Mouse (Mus musculus) CH12.LX (cell line): Measurements from ENCODE around the gene Fam160a2.

ENCODE experiments used
- CTCF ChIP-seq, 2 experiments: IDR thresholded peaks in 1 of 2; conservative IDR thresholded peaks in 1 of 2; 2 replicates each; pipeline ENCODE4 v1.5.1; 2011 to 2012; ENCODE audit warnings: low read depth in 2 of 2, low read length in 2 of 2, improper control_type of control experiment in 1 of 2, inconsistent platforms in 1 of 2, mild to moderate bottlenecking in 1 of 2, moderate library complexity in 1 of 2
- EP300 ChIP-seq: IDR thresholded peaks from 2 replicates; pipeline ENCODE4 v1.6.1; 2011; ENCODE audit warnings: low read length, improper control_type of control experiment
- MAX ChIP-seq: IDR thresholded peaks from 2 replicates; pipeline ENCODE4 v1.6.1; 2011; ENCODE audit warnings: low read length, improper control_type of control experiment
- NELFE ChIP-seq: IDR thresholded peaks from 2 replicates; pipeline ENCODE4 v1.6.1; 2011; ENCODE audit warnings: low read depth, low read length, improper control_type of control experiment
- NRF1 ChIP-seq: IDR thresholded peaks from 2 replicates; pipeline ENCODE4 v1.6.1; 2014; ENCODE audit warnings: low read depth, mild to moderate bottlenecking, inconsistent platforms, low read length, improper control_type of control experiment, moderate library complexity
- POLR2A ChIP-seq: IDR thresholded peaks from 2 replicates; pipeline ENCODE4 v1.6.1; 2011; ENCODE audit warnings: low read depth, mild to moderate bottlenecking, improper control_type of control experiment, low read length
- RAD21 ChIP-seq: IDR thresholded peaks from 2 replicates; pipeline ENCODE4 v1.6.1; 2011; ENCODE audit warnings: low read depth, mild to moderate bottlenecking, low read length, improper control_type of control experiment, moderate library complexity
- TCF12 ChIP-seq: IDR thresholded peaks from 2 replicates; pipeline ENCODE4 v1.6.1; 2014; ENCODE audit warnings: low read depth, mild to moderate bottlenecking, inconsistent platforms, low read length, improper control_type of control experiment
- ZNF384 ChIP-seq: IDR thresholded peaks from 2 replicates; pipeline ENCODE4 v1.6.1; 2012; ENCODE audit warnings: low read depth, low read length, improper control_type of control experiment, inconsistent platforms

GRCm38 (mm10) chr7:105342170-105342569 lies 57.7 kb downstream of the Fam160a2 start, which contains the start of gene Olfr691:
- TF ChIP-seq POLR2A, result no peak
- no peak for TF ChIP-seq NRF1
- no peak for TF ChIP-seq RAD21
- TF ChIP-seq CTCF (conservative IDR thresholded peaks at IDR 0.05 in 1 of 2, IDR thresholded peaks at IDR 0.05 in 1 of 2; ENCODE audit: low read depth in 2 of 2, low read length in 2 of 2), result no peak
- TF ChIP-seq ZNF384, result no peak
- no peak for TF ChIP-seq EP300
- no peak for TF ChIP-seq TCF12
- no peak for TF ChIP-seq NELFE
- TF ChIP-seq MAX, result no peak
